Mouse (Mus musculus) ES-E14 (cell line): ENCODE data around the gene Npr2. TPM values are rescaled to one million over a fixed set of nuclear protein-coding genes. Genes with fewer than 3 reads are reported as not detected.

ENCODE experiments used
- DNase-seq: peaks from one replicate; pipeline ENCODE4 v3.0.0-alpha.2; 2013; ENCODE audit warnings: low read depth, low spot score
- H3K27ac ChIP-seq: 2 replicates; pipeline ENCODE4 v1.5.1; 2012; ENCODE audit warnings: low read depth, mild to moderate bottlenecking, low read length, moderate library complexity, mixed read lengths; ENCODE audit not compliant: poor library complexity, insufficient read depth, severe bottlenecking
- H3K36me3 ChIP-seq: 2 replicates; pipeline ENCODE4 v1.6.1; 2012; ENCODE audit warnings: mild to moderate bottlenecking, low read length, moderate library complexity, mixed read lengths; ENCODE audit not compliant: control insufficient read depth, poor library complexity, insufficient read depth, severe bottlenecking
- H3K4me1 ChIP-seq, 2 experiments: fragments of 150-350 bp in 1 of 2; sonication (generic) in 1 of 2; 2 replicates each; pipeline ENCODE4 v1.6.1; 2012; ENCODE audit warnings: low read length in 2 of 2, mild to moderate bottlenecking in 1 of 2, mixed read lengths in 1 of 2; ENCODE audit not compliant: control insufficient read depth in 2 of 2, insufficient read depth in 2 of 2, poor library complexity in 1 of 2
- H3K4me3 ChIP-seq, 2 experiments: fragments of 150-350 bp in 1 of 2; sonication (generic) in 1 of 2; 2 replicates each; pipeline ENCODE4 v1.5.1; 2012; ENCODE audit warnings: low read length in 2 of 2, low read depth in 1 of 2, mild to moderate bottlenecking in 1 of 2, mixed read lengths in 1 of 2; ENCODE audit not compliant: insufficient read depth in 1 of 2, poor library complexity in 1 of 2, severe bottlenecking in 1 of 2
- H3K9ac ChIP-seq: 2 replicates; pipeline ENCODE4 v1.6.1; 2012; ENCODE audit warnings: low read depth, mild to moderate bottlenecking, low read length, mixed read lengths; ENCODE audit not compliant: poor library complexity, insufficient read depth, severe bottlenecking
- H3K9me3 ChIP-seq: fragments of 150-350 bp; sonication (generic); 2 replicates; pipeline ENCODE4 v1.6.1; 2012; ENCODE audit warnings: low read depth, mild to moderate bottlenecking, low read length; ENCODE audit not compliant: control insufficient read depth, insufficient read depth
- CHD2 ChIP-seq: IDR thresholded peaks from 2 replicates; pipeline ENCODE4 v1.6.1; 2014; ENCODE audit warnings: mild to moderate bottlenecking, low read depth, low read length, inconsistent platforms
- HCFC1 ChIP-seq: IDR thresholded peaks from 2 replicates; pipeline ENCODE4 v1.6.1; 2012; ENCODE audit warnings: low read length, inconsistent platforms, borderline replicate concordance; ENCODE audit not compliant: insufficient read depth
- MAFK ChIP-seq: IDR thresholded peaks from 2 replicates; pipeline ENCODE4 v1.6.1; 2014; ENCODE audit warnings: mild to moderate bottlenecking, low read depth, low read length, inconsistent platforms; ENCODE audit not compliant: insufficient read depth
- ZC3H11A ChIP-seq: IDR thresholded peaks from 2 replicates; pipeline ENCODE4 v1.6.1; 2012; ENCODE audit warnings: low read depth, mild to moderate bottlenecking, inconsistent platforms, low read length, borderline replicate concordance
- ZNF384 ChIP-seq: IDR thresholded peaks from 2 replicates; pipeline ENCODE4 v1.6.1; 2012; ENCODE audit warnings: low read depth, low read length, inconsistent platforms
- in situ Hi-C, 2 experiments: fragments of 600-800 bp; cut with MboI; formaldehyde crosslinking; loops; one replicate each; pipeline ENCODE4 v1.15.1; 2025; ENCODE audit warnings: low sequenced_read_pairs in 2 of 2, inconsistent platforms in 1 of 2; ENCODE audit not compliant: unreplicated experiment in 2 of 2
- total RNA-seq: library from RNA; depleted of rRNA; stranded (reverse); fragments of 300-350 nt; gene quantifications from 2 replicates; pipeline ENCODE4 v1.2.3, GENCODE M21; 2012

Gene Npr2
- total RNA-seq, 1 experiment: 7.1 TPM

DNA sequence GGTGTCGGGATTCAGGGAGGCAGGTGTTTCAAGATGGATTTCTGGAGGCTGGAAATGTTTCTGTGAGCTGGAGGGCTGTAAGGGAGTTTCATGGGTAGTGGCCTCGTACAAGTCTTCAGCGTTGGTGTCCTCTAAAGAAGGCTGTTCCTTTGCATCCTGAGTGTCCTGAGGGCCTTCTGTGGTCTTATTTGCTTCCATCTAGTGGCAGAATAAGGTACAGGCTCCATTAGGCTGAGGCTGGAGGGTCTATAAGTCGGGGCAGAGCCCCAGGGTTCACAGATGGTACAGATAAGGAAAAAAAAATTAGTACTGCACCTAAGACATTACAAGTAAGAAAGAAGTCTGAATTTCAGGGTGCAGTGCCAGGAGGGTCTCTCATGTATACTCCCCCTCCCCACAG lies 34.7 kb downstream of the Npr2 start:
- peaks cover 0 to 2% of the 10 kb centered on the region in 2 experiments; a peak in 1 of 4 replicates for H3K4me1 ChIP-seq
- H3K27ac ChIP-seq: no peak overlapping the region
- TF ChIP-seq ZC3H11A (0 out of 2 replicates have a peak, but pooled peaks have one; percentile 22), MAFK (no peak)
- H3K9me3 ChIP-seq: no peaks in the 10 kb centered on the region
- no peak overlapping the region for H3K4me3 ChIP-seq
- in situ Hi-C loops: no loop called here
- H3K9ac ChIP-seq: no peak overlapping the region
- no peak for DNase-seq
- H3K36me3 ChIP-seq: no peaks in the 10 kb centered on the region

DNA sequence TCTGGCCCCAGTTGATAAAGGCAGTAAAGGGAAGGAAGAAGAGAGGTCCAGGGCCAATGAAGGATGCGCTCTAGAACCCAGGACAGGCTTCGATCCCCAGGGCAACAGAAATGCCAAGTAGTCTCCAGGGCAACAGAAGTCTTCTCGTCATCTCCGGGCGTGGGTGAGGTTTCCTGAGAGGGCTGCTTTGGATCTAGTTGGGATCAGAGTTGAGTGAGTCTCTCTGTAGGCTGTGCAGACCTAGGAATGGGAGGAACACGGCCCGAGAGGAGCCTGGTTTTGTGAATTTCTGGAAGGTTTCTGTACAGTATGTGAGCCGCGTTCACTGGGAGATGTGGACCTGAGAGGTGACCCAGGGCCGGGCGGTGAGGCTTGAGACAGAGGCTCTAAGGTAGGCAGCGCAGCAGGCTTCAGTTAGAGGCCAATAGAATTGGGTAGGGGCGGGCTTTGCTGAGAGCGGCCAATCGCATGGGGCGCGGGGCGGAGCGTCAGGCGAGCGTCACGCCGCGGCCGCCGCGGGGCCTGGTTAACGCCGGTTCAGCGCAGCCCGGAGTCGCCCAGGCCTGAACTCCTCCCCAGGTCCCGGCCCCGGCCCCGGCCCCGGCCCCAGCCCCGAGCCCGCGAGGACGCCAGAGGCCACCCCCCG lies 37.2 kb downstream of the Npr2 start, which contains the start of the genes Tmem8b and Fam221b:
Tmem8b (plus strand) TSS at position 190 of the 646 bp plus-strand sequence.
Fam221b (minus strand) TSS at position 364 of the 646 bp plus-strand sequence.
- peak; percentile 79 for DNase-seq
- no peak for TF ChIP-seq ZC3H11A
- TF ChIP-seq ZNF384: no peak
- TF ChIP-seq MAFK: no peak
- TF ChIP-seq CHD2: no peak
- TF ChIP-seq HCFC1: no peak
- Histone ChIP-seq H3K36me3 (no peaks in the 10 kb centered on the region), H3K27ac (no peak within 1 kb of the TSS), H3K4me1 (peaks cover 0 to 2% of the 10 kb centered on the region in 2 experiments; a peak in 1 of 4 replicates), H3K9ac (peak within 1 kb of the TSS; percentile 65), H3K4me3 (peak within 1 kb of the TSS; percentile 69 to 73), H3K9me3 (no peaks in the 10 kb centered on the region)
- in situ Hi-C loops: no loop called here

- peak overlapping the region; percentile 65 for H3K9ac ChIP-seq
- H3K9me3 ChIP-seq: no peaks in the 10 kb centered on the region
- no peak for DNase-seq
- in situ Hi-C loops: no loop called here
- H3K4me3 ChIP-seq: peak overlapping the region; percentile 69 to 73
- TF ChIP-seq CHD2 (no peak), ZNF384 (no peak), HCFC1 (no peak)
- H3K4me1 ChIP-seq: peaks cover 0 to 2% of the 10 kb centered on the region in 2 experiments; a peak in 1 of 4 replicates
- H3K36me3 ChIP-seq: no peaks in the 10 kb centered on the region; the same call in 1 of the 2 replicates
- H3K27ac ChIP-seq: no peak overlapping the region
Observed at GRCm38 (mm10) chr4:43669428-43669794, 37.7 kb downstream of the Npr2 start.

GRCm38 (mm10) chr4:43672070-43672469 lies 40.3 kb downstream of the Npr2 start:
- Histone ChIP-seq H3K4me3 (no peak overlapping the region), H3K36me3 (no peaks in the 10 kb centered on the region; the same call in 1 of the 2 replicates), H3K4me1 (peaks cover 2 to 4% of the 10 kb centered on the region in 2 experiments; a peak in 1 of 4 replicates), H3K9ac (no peak overlapping the region), H3K27ac (no peak overlapping the region), H3K9me3 (no peaks in the 10 kb centered on the region)
- DNase-seq: peak; percentile 94
- TF ChIP-seq CHD2 (no peak), ZC3H11A (no peak), ZNF384 (no peak), HCFC1 (no peak), MAFK (no peak)
- in situ Hi-C loops: no loop called here

DNA sequence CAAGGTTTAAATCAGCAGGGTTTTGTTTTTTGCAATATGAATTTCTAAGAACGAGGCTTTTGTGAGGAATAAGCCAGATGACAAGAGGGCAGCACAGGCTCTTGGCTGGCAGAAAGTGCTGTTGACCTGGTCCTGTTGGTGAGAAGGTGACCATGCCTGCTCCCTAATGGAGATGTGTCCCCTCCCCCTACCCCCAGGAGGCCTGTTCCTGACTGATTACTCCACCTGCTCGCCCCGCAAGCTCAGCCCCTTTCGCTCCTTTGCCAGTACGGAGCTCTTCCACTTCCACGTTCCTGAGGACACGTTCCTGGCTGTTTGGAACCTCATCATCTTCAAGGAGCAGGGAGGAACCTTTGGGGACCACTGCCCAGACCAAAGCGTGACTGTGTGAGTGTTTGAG lies 42.0 kb downstream of the Npr2 start:
- no peak for DNase-seq
- in situ Hi-C loops: no loop called here
- peaks cover 2 to 4% of the 10 kb centered on the region in 2 experiments; a peak in 1 of 4 replicates for H3K4me1 ChIP-seq

More for the DNA sequence above, 42.0 kb downstream of the Npr2 start:
- H3K9me3 ChIP-seq: no peaks in the 10 kb centered on the region
- no peaks in the 10 kb centered on the region; the same call in 1 of the 2 replicates for H3K36me3 ChIP-seq
- no peak for TF ChIP-seq ZNF384
- no peak for TF ChIP-seq MAFK
- no peak for TF ChIP-seq HCFC1
- TF ChIP-seq CHD2: no peak
- H3K27ac ChIP-seq: no peak overlapping the region
- H3K9ac ChIP-seq: no peak overlapping the region
- no peak overlapping the region for H3K4me3 ChIP-seq
